Mouse (Mus musculus) left cerebral cortex, adult 9 months (tissue): ENCODE results near the gene Sik3.

Source experiments
- DNase-seq, 2 experiments: peaks; one replicate each; pipeline ENCODE4 v3.0.0; 2022; ENCODE audit warnings: low spot score in 2 of 2

Gene Sik3

DNA sequence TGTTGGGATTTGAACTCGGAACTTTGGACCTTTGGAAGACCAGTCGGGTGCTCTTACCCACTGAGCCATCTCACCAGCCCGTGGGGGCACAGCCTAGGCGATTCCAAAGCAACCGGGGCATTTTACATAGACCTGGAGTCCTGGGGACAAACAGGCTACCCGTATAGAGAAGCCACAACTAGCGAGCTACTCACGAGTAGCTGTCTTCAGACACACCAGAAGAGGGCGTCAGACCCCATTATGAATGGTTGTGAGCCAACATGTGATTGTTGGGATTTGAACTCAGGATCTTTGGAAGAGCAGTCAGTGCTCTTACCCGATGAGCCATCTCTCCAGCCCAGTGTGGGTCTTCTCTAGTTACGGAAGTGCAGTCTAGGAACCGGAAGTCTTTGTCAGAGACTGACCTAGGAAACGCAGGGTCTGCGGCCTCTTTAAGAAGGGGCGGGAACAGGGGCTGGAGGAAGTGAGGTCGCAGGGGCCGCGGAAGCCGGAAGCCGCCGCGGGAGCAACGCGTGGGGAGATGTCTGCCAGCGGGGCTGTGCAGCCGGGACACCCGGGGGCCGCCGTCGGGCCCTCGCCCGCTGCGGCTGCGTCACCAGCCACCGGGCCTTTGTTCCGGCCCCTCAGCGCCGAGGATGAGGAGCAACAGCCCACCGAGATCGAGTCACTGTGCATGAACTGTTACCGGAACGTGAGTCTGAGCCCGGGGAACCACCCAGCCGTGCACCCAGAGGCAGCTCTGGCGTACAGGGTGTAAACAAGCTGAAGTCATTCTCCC lies 260.2 kb downstream of the Sik3 start, which contains the start of gene Zpr1:
Gene Zpr1, plus strand, starts transcription at position 388 of the 778 bp plus-strand sequence.
- DNase-seq = peak; percentile 84 to 90
